ENCODE assay signal across 7 mouse cellular contexts in genomic region chr15:79391447-79392093, GRCm38 (mm10). TPM values are rescaled to one million over a fixed set of nuclear protein-coding genes. Genes with fewer than 3 reads are reported as not detected.
DNase-seq lines count a peak whose midpoint lies in the region; ATAC-seq lines count a peak whose summit lies in the region.

No protein-coding gene starts in this region.

- DNase-seq in Muller cell, postnatal 12 days (ENCODE audit: inconsistent ontology term), result peak; percentile 97
- DNase-seq in adrenal gland, postnatal 10 days, result peak; percentile 81
- DNase-seq in heart, embryonic 10.5 days (ENCODE audit: low spot score), result peak; percentile 92
- no peak for DNase-seq in cerebellum, adult 9-11 months

- H3K36me3 ChIP-seq in heart, embryonic 10.5 days, result 0 out of 2 replicates have a peak, but pooled peaks cover 11% of the 10 kb centered on the region
- H3K36me3 ChIP-seq in kidney, embryonic 15.5 days, result no peaks in the 10 kb centered on the region
- H3K36me3 ChIP-seq in lung, embryonic 16.5 days (ENCODE audit: control insufficient read depth, insufficient read depth, low read length), result no peaks in the 10 kb centered on the region
- no peaks in the 10 kb centered on the region for H3K36me3 ChIP-seq in stomach, embryonic 15.5 days

- 19% methylated on average over 7 of the region's 7 CpGs for WGBS in heart, embryonic 10.5 days
- 19% methylated on average over 7 of the region's 7 CpGs for WGBS in kidney, embryonic 15.5 days
- 21% methylated on average over 7 of the region's 7 CpGs for WGBS in lung, embryonic 16.5 days
- 34% methylated on average over 7 of the region's 7 CpGs for WGBS in stomach, embryonic 15.5 days

- H3K9me3 ChIP-seq in heart, embryonic 10.5 days, result no peaks in the 10 kb centered on the region
- no peaks in the 10 kb centered on the region for H3K9me3 ChIP-seq in kidney, embryonic 15.5 days (replicated peaks)
- H3K9me3 ChIP-seq in lung, embryonic 16.5 days (ENCODE audit: control insufficient read depth, low read length), result no peaks in the 10 kb centered on the region
- H3K9me3 ChIP-seq in stomach, embryonic 15.5 days, result no peaks in the 10 kb centered on the region

- ATAC-seq in kidney, embryonic 15.5 days (replicated peaks; ENCODE audit: low FRiP score), result peak; percentile 74
- ATAC-seq in lung, embryonic 16.5 days (ENCODE audit: low read depth), result peak; percentile 92
- peak; percentile 12; the same call in 1 of the 2 replicates for ATAC-seq in stomach, embryonic 15.5 days (ENCODE audit: insufficient read depth, low FRiP score, low read depth)

- no peak overlapping the region for H3K9ac ChIP-seq in kidney, embryonic 15.5 days
- no peak overlapping the region for H3K9ac ChIP-seq in lung, embryonic 16.5 days (ENCODE audit: low read length)
- no peak overlapping the region for H3K9ac ChIP-seq in stomach, embryonic 15.5 days

- peaks cover 93% of the 10 kb centered on the region for H3K4me1 ChIP-seq in heart, embryonic 10.5 days
- H3K4me1 ChIP-seq in kidney, embryonic 15.5 days, result peaks cover 81% of the 10 kb centered on the region
- H3K4me1 ChIP-seq in lung, embryonic 16.5 days (replicated peaks; ENCODE audit: control insufficient read depth, insufficient read depth, low read length), result peaks cover 86% of the 10 kb centered on the region
- peaks cover 86% of the 10 kb centered on the region for H3K4me1 ChIP-seq in stomach, embryonic 15.5 days

- H3K4me3 ChIP-seq in heart, embryonic 10.5 days, result peak overlapping the region; percentile 22
- no peak overlapping the region for H3K4me3 ChIP-seq in kidney, embryonic 15.5 days (replicated peaks)
- H3K4me3 ChIP-seq in lung, embryonic 16.5 days (ENCODE audit: low read length), result no peak overlapping the region
- H3K4me3 ChIP-seq in stomach, embryonic 15.5 days (replicated peaks), result no peak overlapping the region

- H3K4me2 ChIP-seq in kidney, embryonic 15.5 days, result no peak overlapping the region
- H3K4me2 ChIP-seq in lung, embryonic 16.5 days (ENCODE audit: low read depth, low read length), result no peak overlapping the region
- no peak overlapping the region for H3K4me2 ChIP-seq in stomach, embryonic 15.5 days

- no peaks in the 10 kb centered on the region for H3K27me3 ChIP-seq in heart, embryonic 10.5 days (ENCODE audit: insufficient read depth, poor library complexity, severe bottlenecking)
- H3K27me3 ChIP-seq in kidney, embryonic 15.5 days, result no peaks in the 10 kb centered on the region
- no peaks in the 10 kb centered on the region for H3K27me3 ChIP-seq in lung, embryonic 16.5 days (ENCODE audit: control insufficient read depth, insufficient read depth, low read depth, low read length)
- H3K27me3 ChIP-seq in stomach, embryonic 15.5 days (replicated peaks), result no peaks in the 10 kb centered on the region

- H3K27ac ChIP-seq in heart, embryonic 10.5 days, result peak overlapping the region; percentile 84
- peak overlapping the region; percentile 80 for H3K27ac ChIP-seq in kidney, embryonic 15.5 days
- H3K27ac ChIP-seq in lung, embryonic 16.5 days (ENCODE audit: low read length), result peak overlapping the region; percentile 65
- peak overlapping the region; percentile 57 for H3K27ac ChIP-seq in stomach, embryonic 15.5 days

RNA-seq across cellular contexts. Expression of gene Tmem184b, which starts 11.8 kb away (rescaled TPM):
- 10 to 100 TPM; 51.4 to 56.6 TPM for total RNA-seq in adrenal gland, postnatal 10 days (2021)
- 67.7 and 76.3 TPM in 2 replicates for polyA plus RNA-seq in heart, embryonic 10.5 days (2016; fragmentation: Nextera tagmentation; extraction: Ambion mirVana)
- polyA plus RNA-seq in kidney, embryonic 15.5 days (2015; fragmentation: Nextera tagmentation; extraction: Ambion mirVana), result 67.7 and 75.5 TPM in 2 replicates
- 71.1 and 78.2 TPM in 2 replicates for polyA plus RNA-seq in lung, embryonic 16.5 days (2015; fragmentation: Nextera tagmentation; extraction: Ambion mirVana)
- 58.5 and 59.9 TPM in 2 replicates for polyA plus RNA-seq in stomach, embryonic 15.5 days (2015; fragmentation: Nextera tagmentation; extraction: Ambion mirVana)

RNA-seq across cellular contexts. Expression of gene Maff, which starts 45.1 kb away (rescaled TPM):
- total RNA-seq in adrenal gland, postnatal 10 days (2021), result 10 to 100 TPM in 1 of 2 experiments, 1 to 10 TPM in 1; 3.6 to 10.8 TPM
- polyA plus RNA-seq in heart, embryonic 10.5 days (2016; fragmentation: Nextera tagmentation; extraction: Ambion mirVana), result 1.6 and 2.0 TPM in 2 replicates
- 3.8 and 4.4 TPM in 2 replicates for polyA plus RNA-seq in kidney, embryonic 15.5 days (2015; fragmentation: Nextera tagmentation; extraction: Ambion mirVana)
- polyA plus RNA-seq in lung, embryonic 16.5 days (2015; fragmentation: Nextera tagmentation; extraction: Ambion mirVana), result 5.2 and 6.5 TPM in 2 replicates
- 5.2 and 6.6 TPM in 2 replicates for polyA plus RNA-seq in stomach, embryonic 15.5 days (2015; fragmentation: Nextera tagmentation; extraction: Ambion mirVana)

Comparison
In these comparisons a context has a peak if more than half of its experiments do, and no peak if none do; other contexts are left out.
1. ATAC-seq: peak in every context shown above with its lines; median percentile 92 in lung, embryonic 16.5 days; 74 in kidney, embryonic 15.5 days; 12 in stomach, embryonic 15.5 days.